Mouse (Mus musculus) adrenal gland, postnatal 25 days (tissue): ENCODE measurements around the gene Hexim1. TPM values are rescaled to one million over a fixed set of nuclear protein-coding genes. Genes with fewer than 3 reads are reported as not detected.

Experiments
- DNase-seq: peaks from one replicate; pipeline ENCODE4 v3.0.0; 2021; ENCODE audit warnings: mixed read lengths
- long read RNA-seq: library from polyadenylated mRNA; stranded (forward); transcript quantifications from one replicate; pipeline ENCODE4 v2.0.0, GENCODE M21; 2021
- total RNA-seq: library from RNA; stranded (reverse); gene quantifications from 2 replicates; pipeline ENCODE4 v1.2.3, GENCODE M21; 2021

Gene Hexim1
- total RNA-seq = 72.0 and 75.6 TPM in 2 replicates
- long read RNA-seq, transcript Hexim1-201 (1 exons, 3,495 nt) = major isoform, 38 of 38 reads
- long read RNA-seq, partial matches to known transcripts = 0 of 38 reads
- long read RNA-seq, other reads (novel, unspliced or antisense) = 0 of 38 reads

DNA sequence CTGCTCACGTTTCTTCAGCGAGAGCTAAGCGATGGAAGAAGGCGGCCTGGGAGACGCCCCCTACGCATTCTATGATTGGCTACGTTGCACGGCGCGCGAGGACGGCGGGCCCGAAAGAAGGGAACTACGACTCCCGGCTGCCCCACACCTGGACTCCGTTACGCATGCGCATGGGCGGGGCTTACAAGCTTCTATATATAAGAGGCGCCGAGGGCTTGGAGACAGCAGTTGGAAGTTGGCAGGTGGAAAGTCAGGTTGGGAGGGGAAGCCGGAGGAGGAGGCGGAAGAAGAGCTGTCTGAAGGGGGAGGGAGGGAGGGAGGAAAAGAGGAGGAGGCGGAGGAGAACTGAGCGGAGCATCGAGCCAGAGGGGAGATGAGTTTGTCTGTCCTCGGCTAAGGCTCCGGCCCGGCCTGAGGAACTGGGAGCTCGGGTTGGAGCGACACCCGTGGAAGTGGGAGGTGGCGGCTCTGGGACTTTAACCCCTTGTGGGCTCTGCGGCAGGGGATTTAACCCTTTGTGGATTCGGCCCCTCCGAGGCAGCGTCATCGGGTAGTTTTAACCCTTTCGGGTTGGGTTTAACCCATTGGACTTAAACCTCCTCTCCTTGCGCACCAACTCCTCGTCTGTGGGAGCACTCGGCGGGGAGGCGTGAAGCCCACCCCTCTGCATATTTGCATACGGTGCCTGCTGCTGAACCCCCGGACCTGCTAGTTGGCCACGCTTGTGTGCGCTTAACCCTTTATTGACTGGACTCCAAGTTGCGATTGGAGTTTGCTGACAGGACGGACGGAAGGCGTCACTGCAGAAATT is at the start of gene Hexim1:
Gene Hexim1, plus strand, starts transcription at position 224 of the 811 bp plus-strand sequence.
- peak; percentile 99 for DNase-seq

DNA sequence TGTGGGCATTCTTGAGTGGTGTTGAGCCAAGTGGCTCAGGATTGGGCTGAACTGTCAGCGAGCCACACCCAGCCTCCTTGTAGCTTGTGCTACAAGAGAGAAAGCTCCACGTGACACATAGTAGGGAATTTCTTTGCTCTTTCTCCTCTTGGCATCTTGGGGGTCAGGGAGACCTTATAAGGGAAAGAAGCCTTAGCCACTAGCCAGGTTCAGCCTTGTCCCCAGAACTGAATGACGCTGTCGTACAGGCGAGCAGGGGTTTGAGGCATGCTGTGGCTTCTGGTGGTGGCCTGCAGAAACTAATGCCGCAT is 49.0 kb upstream of the Hexim1 start:
- no peak for DNase-seq

DNA sequence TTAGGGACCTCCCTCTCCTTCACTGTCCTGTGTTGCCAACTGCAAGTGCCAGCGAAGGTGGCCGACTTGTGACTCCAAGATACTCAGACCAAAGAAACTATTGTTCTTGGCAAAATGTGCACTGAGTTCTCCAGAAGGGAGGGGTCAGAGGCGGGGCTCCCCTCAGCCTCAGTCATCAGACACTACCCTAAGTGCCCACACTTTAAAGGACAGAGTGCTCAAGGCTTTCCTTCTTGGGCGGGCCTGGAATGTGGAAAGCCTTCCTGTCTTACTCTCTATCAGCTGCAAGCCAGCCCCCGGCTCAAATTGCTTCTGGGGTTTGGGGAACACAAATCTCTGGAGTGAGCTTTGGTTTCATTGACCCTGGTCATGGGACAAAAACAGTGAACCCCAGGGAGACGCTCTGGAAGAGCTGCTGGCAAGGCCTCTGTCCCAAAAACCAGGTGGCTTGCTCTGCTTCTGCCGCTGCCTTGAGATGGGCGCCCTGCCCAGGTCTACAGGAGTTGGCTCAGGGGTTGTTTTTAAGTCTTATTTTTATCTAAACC is 48.5 kb upstream of the Hexim1 start:
- DNase-seq = no peak

DNA sequence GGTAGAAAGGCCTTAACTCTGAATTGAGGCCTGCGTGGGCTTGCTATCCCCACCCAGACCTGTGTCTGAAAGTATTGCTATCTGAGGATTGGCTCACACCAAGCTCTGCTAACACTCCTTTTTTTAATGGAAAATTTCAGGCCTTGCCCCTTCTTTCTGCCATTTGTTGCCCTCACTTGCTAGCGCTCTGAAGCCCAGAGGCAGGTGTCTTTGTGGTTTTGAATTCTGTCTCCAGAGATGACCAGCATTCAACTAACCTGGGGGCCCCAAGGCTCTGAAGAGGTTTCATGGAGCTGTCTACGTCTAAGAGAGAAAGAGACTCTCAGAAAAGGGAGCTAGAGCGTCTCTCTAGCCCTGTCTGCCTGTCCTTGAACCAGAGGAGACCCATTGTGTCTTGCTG is 47.8 kb upstream of the Hexim1 start:
- DNase-seq = no peak

DNA sequence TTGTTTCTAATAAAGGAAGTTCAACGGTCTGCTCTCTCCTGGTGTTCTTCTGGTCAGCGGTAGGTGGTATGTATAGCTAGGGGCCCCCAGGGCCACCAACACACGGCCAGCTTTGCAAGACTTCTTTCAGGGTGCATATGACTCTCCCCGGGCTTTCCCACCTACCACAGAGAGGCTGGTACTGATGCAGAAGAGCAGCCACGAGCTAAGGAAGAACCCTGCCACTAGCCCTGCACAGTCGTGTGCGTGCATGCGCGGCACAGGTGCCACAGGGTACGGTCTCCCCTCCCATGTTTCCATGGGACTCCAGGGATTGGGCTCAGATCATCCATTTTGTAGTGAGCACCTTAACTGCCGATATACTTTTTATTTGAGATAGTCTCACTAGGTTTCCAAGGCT is 47.1 kb upstream of the Hexim1 start:
- no peak for DNase-seq

DNA sequence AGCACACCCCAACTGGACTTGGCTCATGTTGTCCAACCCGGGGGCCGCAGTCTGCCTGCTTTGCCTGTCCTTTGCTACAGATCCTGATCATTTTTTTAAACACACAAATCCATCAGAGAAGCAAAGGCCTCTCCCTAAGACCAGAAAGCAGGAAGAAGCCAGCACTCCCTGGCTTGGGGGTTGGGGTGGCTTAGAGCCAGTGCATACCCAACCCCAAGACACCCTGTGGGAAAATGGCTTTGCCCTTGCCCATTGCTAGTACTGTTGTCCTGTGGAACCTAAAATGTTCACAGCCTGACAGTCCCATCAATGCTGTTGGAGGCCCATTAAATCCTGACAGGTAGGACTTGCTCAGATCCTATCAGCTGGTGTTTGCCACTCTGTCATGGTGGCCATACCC is 46.3 kb upstream of the Hexim1 start:
- no peak for DNase-seq

DNA sequence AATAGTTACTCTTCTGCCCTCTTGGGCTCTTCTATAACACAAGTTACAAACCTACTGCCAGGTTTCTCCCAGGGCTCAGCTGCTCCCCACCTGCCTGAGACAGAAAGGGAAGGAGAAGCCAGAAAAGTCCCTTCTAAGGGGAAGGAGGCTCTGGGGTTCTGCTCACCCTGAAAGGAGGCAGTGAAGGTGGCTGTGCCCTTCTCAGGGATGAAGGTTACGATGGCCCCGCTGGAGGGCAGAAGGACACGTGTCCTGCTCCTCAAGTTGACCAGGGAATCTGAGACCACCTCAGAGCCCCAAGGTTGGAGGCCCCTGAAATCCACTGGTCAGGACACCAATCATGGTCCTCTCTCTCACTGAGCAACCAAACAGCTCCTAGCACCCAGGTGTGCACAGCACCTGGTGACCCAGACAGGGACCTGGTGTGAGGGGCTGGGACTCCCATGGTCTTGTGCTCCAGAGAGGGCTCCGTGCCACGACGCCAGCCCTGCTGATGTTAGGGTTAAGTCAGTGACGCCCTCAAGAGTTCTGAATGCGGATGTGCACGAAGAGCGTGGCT is 45.6 kb upstream of the Hexim1 start:
- no peak for DNase-seq

DNA sequence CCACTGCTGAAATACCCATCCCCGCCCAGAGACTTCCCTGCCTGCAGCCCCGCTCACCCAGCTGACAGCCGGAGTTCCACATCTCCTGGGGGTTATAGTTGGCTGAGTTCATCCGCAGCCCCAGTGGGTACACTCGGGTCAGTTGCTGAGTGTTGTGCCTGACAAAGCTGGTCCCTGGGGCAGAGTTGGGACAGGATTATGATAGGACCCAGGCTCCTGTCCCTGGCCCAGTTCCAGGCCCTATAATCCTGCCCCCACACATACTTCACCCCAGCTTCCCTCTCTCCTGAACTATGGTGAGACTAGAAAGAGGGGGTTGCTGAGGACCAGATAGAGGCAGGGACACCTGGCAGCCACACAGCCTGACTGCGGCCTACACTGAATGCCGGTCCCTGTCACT is 42.4 kb upstream of the Hexim1 start:
- no peak for DNase-seq

DNA sequence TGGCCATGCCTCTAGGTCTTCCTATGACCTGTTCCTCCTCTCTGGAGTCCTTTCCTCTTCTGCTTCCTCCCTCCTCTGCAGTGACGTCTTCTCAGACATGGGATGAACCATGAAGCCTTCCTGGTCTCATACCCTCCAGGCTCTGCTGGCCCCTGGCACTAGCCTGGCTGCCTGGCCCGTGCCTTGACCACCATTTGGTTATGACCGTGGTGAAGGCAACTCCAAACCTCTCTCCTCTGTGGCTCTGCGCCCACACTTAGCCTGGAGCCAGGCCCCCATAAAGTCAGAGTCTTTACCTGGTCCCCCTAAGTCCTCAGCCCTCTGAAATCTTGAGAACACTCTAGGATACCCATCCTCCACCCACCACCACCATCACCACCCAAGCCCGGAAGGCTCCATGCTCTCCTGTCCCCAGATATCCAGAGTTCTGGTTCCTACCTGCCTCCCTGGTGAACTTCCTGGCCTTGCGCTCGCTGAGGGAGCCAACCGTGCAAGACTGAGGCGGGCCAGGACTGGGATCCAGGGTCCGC is 41.8 kb upstream of the Hexim1 start:
- DNase-seq = no peak

DNA sequence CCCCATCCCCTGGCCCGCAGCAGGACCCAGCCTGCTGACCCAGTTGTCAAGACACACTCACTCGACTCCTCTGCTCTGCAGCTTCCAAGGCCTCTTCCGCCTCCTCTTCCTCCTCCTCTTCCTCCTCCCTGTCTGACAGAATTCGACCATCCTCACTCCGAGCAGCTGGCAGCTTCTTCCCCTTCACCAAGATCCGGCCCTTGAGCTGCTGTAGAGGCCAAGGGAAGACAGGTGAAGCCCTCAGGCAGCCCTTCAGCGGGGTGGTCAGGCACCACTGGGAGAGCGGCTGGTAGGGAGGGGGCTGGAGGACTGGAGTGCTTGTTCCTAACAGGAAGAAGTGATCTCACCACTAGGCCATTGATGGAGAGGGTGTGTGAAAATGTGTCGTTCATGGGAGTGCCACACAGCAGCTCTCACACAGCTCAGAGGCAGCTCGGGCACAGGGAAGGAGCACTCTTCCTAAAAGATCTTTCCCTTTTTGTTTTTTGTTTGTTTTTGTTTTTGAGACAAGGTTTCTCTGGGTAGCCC is 41.2 kb upstream of the Hexim1 start:
- DNase-seq = no peak

DNA sequence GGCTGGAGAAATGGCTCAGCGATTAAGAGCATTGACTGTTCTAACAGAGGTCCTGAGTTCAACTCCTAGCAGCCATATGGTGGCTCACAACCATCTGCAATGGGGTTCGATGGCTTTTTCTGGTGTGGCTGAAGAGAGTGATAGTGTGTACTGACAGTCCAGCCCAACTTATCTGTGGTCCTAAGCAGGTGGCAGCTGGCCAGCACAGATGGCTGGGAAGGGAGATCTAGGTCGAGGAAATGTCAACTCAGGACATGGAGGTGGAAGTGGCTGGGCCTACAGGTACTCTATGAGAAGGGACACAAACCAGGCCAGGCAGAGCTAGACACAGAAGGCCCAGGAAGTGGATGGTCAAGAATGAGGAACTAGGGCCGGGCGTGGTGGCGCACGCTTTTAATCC is 40.0 kb upstream of the Hexim1 start:
- no peak for DNase-seq

DNA sequence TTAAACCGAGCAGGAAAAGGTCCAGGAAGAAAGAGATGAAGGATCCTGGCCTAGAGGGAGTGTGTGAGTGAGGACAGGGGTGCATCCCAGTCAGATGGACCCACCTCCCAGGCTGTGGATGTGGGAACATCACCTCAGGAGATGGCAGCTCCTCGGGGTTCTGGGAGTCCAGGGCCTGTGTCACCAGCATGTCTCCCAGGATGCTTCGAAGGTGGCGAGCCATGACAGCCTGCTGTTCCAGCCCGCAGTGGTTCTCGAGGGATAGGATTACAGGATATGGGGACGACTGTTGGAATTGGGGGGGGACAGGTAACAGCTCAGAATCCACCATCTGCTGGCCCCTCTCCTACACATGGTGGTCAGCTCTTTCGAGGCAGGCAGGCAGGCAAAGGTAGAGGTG is 39.5 kb upstream of the Hexim1 start:
- DNase-seq = no peak

DNA sequence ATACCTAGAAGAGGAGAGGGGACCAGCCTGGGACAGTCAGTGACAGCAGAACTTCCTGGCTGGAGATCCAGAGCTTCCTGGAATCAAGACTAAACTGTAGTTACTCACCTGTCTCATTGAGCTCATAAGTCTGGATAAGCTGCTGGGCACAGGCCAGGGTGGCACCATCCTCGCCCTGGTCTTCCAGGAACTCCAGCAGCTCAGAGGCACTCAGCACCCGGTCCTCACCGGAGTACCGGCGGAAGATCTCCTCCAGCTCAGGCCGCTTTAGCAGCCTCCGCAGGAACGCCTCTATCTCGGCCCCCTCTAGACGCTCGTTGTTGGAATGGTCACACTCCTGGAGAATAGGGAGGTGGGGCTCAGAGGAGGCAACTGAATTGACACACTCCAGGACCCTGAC is 37.9 kb upstream of the Hexim1 start:
- no peak for DNase-seq

DNA sequence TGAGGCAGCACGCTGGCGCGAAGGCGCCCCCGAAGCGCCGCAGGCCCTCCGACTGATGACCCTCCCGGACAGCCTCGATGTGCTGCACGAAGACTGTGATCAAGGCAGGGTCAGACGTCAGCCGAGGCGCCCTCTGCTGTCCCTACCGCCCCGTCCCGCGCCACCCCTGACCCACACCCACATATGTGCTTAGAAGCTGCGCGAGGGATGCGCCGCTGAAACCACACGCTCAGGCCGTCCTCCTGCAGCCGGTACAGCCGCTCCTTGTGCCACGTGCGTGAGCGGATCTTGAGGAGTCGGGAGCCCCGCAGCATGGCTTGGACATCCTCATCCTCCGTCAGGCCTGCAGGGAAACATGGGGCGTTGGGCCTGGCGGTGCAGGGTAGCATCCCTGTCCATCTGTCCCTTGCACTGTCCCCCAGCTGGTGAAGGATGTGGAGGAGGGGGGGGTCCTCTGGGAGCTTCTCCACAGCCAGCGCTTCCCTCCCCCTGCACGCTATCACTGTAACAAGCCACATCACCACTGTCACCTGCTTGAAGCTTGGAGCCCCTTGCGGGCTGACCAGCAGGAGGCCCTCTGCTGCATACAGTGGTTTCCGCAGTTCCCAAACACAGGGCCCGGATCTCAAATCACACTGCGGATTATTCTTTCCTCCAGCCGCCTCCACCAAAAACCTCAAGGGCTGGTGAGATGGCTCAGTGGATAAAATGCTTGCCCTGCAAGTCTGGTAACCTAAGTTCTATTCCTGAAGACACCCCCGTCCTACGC is 35.5 kb upstream of the Hexim1 start:
- no peak for DNase-seq

DNA sequence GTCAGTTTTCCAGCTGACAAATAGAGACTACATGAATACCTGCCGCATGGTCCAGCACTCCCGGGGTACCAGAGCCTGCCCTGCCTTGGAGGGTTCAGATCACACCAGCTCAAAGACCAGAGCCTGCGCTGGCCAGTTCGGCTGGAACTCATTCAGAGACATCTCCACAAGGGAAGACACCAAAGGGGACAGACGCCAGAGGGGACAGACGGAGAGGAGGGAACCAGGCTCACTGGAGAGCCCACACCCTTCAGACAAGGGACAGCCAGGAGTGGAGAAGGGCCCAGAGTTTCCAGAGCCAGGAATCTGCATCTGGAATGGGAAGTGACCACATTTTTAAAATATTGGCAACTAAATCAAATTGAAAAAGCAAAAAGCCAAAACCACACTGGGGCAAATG is 34.4 kb upstream of the Hexim1 start:
- no peak for DNase-seq

DNA sequence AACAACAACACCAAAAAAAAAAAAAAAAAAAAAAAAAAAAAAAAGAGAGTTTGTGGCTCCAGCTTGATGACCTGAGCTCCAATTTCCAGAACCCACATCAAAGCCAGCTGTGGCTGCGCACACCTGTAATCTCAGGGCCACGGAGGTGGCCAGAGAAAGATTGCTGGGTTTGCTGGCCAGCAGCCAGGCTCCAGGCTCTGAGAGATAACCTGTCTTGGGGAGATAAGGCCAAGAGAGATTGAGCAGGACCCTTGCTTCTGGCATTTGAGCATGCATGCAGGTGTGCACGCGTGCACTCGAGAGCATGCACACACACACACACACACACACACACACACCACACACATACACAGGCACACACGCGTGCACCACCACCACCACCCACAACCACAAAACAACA is 22.7 kb upstream of the Hexim1 start:
- DNase-seq = no peak

DNA sequence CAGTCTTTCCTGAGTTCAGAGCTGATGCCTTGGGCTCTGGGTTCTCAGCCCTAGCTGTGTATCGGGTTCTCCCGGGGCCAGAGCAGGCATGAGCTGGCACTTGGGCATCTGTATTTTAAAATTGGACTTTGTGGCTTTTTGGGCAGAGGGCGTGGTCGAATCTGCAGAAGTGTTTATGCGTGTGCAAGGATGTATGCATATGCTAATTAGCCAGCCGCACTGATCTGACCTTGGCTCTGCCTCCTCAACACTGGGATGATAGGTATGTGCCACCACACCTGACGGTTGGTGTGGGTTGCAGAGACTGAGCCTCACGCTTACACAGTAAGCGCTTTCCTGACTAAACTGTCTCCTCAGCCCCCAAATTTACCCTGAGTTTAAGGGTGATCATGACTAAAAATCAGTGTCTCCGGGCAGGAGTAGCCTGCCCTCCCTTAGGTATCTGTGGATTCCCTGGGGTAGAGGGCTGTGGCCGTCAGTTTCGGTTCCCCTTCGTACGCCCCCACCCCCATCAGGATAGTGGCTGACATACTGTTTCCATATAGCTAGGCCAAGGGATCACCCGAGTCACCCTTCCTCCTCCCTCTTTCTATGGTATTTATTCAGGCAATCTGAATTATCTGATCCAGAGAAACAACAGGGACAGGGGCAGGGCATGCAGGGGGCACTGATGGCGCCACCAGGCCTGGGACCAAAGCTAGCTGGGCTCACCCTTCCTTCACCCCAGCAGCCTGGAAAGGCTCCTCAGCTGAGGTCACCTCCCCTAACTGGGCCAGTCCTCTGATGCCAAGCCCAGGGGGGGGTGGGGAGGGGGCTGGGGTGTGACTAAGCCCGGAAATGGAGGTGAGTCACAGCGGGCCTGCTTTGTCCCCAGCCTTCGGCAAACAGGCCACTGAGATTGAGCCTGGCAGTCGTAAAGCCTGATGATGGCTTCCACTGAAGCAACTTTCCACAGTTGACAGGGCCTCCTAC is 21.9 kb upstream of the Hexim1 start:
- peak; percentile 65 for DNase-seq

DNA sequence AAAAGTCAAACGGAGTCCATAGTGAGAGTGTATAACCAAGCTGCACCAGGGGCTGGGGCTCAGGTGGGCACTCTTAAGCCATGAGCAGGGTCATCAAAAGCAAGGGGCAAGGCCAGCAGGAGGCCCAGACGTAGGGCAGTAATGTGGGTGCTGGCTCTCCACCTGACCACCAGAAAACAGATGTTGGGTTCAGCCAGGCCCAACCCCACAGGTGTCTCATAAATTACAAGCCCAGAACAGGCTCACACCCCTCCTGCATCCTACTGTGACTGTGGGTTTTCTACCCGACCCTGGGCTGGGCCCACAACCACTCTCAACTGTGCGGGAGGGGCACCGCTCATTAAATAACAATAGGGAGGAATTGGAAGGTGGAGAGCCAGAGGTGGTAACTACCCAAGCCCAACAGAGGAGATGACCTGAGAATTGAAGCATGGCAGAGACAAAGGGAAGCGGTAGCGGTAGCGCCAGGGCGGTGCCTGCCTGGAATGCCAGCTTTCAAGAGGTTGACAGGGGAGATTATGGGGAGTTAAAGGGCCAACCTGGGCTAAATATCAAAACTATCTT is 20.8 kb upstream of the Hexim1 start:
- DNase-seq = no peak

DNA sequence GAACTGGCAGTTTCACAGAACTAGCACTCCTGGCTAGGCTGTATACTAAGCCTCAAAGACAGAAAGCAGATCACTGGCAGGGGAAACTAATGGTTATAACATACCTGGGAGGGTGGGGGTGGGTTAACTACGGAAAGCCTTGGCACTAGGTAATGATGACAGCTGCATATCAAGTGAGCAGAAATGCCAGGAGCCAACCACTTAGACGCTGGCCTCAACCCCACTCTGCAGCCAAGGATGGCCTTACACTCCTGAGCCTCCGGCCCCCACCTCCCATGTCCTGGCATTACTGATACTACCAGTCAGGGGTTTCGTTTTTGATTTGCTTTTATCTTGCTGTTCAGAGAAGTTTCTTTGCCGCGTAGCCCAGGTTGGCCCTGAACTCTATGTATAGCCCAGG is 20.2 kb upstream of the Hexim1 start:
- DNase-seq = no peak

DNA sequence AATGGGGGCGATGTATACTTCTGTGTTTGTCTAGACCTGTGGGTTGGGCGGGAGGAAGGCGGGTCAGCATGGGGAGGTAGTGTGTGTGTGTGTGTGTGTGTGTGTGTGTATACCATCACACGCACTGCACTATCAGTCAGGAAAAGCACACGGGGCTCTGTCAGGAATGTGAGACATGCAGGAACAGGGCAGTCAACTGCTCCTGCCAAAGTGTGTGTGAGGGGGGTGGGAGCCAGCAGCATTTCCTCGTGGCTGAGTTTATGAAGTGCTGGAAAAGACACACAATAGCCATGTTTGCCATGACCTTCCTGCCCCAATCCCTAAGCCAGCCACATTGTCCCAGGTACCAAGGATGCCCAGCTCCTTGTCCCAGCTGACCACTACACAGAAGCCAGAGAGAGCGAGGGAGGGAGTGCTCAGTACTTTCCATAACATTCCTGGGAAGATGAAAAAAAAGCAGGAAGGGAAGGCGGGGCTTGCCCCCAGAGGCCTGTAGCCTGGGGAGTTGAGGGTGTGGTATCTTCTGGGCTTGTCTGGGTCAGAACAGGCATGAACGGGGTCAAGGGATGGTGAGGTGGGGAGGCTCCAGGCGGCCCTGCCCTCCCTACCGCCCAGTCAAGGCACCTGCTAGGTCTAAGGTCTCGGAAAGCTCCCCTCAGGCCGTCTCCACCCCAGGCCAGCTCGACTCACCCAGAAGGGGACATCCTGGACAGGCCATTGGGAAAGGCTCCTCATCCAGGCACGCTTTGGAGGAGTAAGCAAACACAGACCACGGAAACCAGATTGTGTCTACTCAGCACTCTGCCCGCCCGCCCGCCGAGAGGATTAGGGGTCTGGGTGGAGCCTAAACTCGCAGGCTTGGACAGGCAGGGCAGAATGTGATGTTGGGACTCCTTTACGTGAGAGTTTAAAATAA is 18.8 kb upstream of the Hexim1 start:
- DNase-seq = no peak
